Mouse (Mus musculus): ENCODE data around the gene Rbak.
A peak's percentile ranks its signal among the peaks of the same experiment; 100 is the strongest.
"Not testable (repeated sequence)": the region's sequence is repeated elsewhere in the genome, so short reads cannot be mapped to it uniquely, and the experiment has no call there.

The Rbak gene

DNA sequence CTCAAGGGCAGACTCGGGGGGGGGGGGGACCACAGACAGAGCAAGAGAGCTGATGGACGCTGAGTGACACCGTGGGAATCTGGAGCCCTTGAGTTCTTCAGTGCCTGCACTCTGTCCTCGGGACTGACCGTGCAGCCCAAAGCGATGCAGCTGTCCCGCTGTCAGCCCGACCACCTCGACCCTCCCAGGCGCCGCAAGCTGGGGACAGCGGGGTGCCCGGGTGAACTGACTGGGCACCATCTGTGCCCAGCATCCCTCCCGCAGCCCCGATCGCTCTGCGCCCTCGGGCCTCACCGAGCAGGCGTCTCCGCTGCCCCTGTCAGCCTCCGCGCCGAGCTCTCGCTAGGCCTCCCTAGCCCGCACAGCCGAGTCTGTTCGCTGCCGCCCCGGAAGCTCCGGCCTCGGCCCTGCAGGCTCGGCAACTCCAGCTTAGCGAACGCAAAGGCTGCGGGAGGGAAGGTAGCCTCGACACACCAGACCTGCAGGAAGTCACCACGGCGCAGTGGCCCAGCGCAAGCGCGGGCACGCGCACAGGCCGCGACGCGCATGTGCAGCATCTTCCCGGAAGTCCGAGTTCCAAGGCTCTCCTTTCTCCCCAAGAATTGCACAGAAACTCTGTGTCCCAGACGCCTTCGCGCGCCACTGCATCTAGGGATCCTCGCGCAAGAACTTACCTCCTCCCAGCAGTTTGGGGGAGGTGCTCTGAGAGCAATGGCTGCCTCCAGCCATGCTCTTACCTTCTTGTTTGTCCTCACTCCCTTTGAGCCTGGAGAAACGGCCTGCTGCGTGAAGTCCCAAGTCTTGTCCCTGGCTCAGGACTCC lies at the start of gene Rbak, which contains the start of gene Spdye4b:
Gene Rbak (minus strand): TSS at position 521 of the 822 bp plus-strand sequence.
Gene Spdye4b (plus strand): TSS at position 763 of the 822 bp plus-strand sequence.
- DNase-seq (ENCODE audit: low spot score), result peak; percentile 97

DNA sequence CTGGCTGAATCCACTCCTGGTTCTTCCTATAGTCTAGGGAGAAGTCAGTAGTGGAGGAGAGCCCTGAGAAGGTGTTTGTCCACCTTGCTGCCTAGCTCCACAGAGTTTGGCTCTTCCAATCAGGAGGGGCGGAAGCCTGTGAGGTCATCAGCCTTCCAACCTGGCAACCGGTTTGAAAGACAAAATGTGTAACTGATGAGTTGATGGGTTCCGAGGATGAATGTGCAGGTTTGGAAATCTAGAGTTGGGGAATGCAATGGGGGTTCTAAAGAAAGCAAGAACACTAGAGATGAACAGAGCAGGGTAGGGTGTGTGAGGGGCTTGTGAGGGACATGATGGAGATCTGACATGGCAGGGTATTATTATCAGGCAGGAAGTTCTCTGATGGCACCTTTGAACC lies 46.2 kb upstream of the Rbak start, which contains the start of gene Spdye4a:
Gene Spdye4a (minus strand): TSS at position 101 of the 400 bp plus-strand sequence.
- DNase-seq (ENCODE audit: low spot score), result no peak

DNA sequence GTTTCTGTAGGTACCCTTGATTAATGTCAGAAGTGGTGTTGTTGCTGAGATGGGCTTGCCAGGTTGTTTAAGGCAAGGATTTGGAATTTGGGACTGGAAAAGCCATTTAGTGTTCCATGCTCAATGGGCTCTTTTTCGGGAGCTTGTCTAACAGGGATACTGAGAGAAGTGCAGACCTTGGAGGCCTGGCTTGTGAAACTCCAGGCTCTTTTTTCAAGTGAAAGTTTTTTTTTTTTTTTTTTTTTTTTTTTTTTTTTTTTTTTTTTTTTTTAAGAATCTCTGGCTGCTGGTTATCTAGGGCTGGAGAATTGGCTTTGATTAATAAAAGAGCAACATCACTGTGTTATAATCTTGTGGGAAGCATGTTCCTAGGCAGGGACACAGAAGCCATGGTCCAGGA lies 41.7 kb upstream of the Rbak start:
- no peak for DNase-seq (ENCODE audit: low spot score)

DNA sequence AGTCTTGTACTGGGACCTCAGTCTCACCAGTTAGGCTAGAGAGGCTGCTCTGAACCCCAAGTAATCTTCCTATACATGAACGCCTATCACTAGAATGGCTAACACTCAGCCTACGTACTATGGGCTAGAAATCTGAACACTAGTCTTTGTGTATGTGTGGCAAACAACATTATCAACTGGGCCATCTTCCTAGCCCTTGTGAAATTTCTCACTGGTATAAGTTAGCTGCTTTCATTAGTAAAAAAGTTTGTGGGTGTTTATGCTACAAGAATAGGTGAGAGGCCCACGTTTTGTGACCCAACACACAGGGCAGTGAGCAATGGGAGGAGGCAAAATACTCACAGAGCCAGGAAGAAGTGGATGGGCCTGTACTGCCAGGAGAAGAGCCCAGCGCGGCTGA lies 40.4 kb upstream of the Rbak start:
- DNase-seq (ENCODE audit: low spot score), result no peak

DNA sequence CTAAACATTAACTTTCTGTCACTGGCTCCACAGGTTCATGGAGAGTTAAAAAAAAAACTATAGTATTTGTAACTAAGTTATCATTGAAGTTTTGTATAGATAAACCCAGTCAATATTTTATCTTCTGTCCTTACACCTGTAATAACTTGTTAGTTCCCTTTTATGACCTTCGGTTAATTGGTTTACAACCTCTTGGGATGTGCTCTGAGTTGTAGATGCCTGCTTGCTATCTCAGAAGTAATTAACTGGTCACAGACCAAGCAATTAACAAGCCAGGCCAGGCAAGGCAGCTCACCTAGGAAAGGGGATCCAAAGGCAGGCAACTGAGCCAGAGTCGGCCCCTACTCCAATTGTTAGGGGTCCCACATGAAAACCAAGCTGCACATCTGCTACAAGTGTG lies 33.3 kb upstream of the Rbak start:
- no peak for DNase-seq (ENCODE audit: low spot score)

DNA sequence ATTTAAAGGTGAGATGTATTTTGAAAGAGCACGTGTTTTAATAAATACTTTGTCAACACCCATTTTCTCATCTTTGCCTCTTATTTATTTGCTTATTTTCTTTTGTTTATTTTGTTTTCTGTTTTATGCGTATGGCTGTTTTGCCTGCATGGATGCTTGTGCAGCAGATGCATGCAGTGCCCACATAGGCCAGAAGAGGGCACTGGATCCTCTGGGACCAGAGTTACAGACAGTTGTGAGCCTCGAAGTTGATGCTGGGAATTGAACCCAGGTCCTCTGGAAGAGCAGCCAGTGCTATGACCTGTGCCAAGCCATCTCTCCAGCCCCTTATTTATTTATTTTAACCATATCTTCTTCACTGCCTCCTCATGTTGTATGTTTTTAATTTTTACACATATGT lies 24.4 kb upstream of the Rbak start:
- DNase-seq (ENCODE audit: low spot score), result no peak

DNA sequence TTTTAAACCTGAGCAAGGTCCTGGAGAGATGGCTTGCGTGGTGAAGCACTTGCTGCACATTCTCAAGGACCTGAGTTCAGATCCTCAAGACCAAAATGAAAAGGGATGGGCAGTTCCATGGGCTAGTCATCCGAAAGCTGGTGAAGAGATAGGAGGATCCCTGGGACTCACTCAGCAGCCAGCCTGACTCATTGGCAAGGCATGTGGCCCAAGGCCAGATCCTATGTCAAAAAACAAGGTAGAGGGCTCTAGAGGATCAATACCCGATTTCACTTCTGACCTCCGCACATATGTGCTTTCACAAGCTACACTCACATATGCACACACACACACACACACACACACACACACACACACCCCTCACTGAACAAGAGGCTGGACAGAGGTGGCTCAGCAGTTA lies 15.9 kb upstream of the Rbak start:
- no peak for DNase-seq (ENCODE audit: low spot score)

DNA sequence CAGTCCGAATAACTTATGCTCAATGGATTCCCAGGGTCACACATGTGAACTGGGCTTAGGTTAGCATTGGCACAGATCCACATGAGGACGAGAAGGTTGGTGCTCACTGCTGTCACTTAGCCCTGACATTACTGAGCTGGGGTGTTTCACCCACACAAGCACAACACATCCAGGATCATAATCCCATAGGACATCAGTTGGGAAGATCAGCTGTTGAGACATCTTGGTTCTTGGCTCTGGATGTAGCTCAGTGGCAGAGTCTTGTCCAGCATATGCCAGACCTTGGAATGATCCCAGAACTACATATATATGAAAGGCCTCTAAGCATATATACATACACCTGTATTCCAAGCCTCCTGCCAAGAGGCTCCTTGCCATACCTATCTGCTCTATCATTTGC lies 14.6 kb upstream of the Rbak start:
- no peak for DNase-seq (ENCODE audit: low spot score)

DNA sequence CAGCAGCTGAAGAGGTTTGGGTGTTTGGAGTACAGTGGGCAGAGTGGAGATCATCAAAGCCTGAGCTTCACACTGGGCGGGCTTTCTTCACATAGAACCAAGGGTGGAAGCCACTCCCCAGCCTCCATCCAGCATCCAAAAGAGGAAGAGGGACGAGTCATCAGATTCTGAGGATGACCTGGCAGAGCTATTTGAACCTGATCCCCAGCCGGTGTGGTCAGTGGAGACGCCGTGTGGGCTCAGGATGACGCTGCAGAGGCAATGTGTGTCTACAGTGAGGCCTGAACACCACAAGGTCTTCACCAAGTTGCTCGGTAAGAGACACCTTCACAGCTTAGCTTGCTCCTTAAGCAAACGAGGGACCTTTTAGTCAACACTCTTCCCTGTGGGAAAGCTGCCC lies 14.2 kb upstream of the Rbak start:
- DNase-seq (ENCODE audit: low spot score), result not testable (repeated sequence)

DNA sequence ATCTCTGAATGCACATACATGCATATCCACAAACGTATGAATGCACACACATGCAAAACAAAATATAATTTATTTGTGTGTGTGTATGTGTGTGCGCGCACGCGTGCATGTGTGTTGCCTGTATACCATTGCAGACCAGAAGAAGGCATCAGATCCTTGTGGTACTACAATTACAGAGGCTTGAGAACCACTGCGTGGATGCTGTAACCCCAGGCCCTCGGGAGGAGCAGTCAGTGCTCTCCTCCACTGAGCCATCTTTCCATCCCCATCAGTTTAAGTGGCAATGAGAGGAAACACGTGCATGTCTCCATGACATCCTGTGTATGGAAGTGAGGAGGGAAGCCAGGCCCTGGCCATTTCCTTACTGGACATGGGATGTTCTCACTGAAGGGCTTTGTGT lies 12.2 kb upstream of the Rbak start:
- no peak for DNase-seq (ENCODE audit: low spot score)

DNA sequence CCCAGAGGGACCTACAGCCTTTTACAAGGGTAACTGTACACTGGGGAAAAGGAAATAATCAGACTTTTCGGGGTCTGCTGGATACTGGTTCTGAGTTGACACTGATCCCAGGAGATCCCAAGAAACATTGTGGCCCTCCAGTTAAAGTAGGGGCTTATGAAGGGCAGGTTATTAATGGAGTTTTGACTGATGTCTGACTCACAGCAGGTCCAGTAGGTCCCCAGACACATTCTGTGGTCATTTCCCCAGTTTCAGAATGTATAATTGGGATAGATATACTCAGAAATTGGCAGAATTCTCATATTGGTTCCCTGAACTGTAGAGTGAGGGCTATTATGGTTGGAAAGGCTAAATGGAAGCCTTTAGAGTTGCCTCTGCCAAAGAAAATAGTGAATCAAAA lies 7.4 kb upstream of the Rbak start:
- DNase-seq (ENCODE audit: low spot score), result not testable (repeated sequence)

DNA sequence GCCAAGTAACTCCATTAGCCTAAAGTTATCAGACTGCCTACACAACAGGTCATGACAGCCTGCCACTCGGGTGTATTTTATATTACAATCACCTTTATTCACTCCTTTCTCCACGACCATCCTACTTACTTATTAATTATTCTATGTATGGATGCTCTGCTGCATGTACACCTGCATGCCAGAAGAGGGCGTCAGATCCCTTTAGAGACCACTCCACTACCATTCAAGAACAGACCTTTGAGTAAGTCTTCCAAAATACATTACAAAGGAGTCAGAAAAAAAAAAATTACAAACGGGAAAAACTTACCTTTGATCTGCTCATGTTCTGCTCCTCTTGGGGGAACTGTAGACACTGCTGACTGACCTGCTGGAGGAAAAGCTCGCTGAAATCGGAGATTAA lies 1.4 kb downstream of the Rbak start:
- peak; percentile 62 for DNase-seq (ENCODE audit: low spot score)

DNA sequence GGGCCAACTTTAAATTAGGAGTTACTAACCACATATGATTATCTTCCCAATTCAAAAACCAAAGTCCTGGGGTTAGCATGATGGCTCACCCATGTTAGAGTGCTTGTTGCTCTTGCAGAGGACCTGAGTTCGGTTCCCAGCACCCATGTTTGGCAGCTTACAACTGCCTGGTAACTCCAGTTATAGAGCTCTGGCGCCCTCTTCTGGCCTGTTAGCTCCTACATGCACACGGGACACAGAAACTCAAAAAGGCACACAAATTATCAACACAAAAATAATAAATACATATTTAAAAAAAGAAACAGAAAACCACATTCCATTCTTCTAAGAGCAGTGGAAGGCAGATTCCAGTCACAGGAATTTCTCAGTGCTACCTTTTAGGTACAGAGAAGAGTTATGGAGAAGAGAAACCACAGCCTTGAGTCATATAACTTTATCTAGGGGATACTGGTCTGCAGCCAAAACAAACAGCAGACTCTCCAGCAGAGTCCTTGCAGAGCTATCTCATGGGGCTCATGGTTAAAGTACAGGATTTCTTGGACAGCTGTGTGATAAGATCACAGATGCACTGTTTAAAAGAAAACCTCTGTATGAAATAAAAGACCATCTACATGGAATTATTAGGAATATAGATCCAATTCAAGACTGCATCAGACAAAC lies 2.9 kb downstream of the Rbak start:
- no peak for DNase-seq (ENCODE audit: low spot score)

DNA sequence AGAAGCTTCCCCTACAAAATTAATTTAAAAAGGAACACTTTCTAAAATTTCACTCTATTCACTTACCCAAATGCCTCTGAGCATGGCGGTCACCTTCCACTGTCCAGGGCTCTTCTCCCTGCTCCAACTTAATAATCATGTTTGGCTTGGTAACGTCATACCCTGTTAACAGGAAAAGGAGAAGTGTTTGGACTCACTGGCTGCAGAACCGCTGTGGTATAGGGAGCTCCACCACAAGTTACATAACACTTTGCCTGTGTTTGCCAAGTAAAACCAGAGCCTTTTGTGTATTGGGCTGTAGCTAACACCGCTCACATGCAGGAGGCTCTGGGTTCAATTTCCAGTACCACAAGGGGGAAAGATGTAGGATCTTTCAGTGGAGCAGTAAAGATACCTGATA lies 4.6 kb downstream of the Rbak start:
- no peak for DNase-seq (ENCODE audit: low spot score)

DNA sequence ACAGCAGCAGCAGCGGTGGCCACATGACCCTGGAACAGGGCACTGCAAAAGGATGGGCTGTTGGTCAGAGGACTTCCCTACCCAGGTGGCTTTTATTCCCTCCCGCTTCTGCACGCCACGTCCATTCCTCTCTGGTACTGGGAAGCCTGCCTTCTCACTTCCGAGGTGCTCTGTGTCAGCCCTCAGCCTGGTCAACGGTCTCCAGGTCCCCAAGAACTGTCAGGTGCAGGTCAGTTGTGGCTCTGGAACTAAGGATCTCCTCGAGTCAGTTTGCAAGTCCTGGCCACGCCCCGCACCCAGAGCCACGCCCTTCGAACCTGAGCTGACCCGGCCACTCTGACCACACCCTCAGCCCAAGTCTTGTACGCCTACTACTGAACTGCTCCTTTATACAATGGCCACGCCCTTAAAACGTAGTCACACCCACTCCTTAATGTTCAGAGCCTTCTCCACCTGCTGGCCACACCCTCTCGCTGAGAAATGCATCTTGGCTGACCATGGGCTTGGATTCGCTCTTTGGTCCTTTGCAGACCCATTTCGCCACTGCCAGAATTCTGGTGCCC lies 15.0 kb downstream of the Rbak start:
- DNase-seq (ENCODE audit: low spot score), result peak; percentile 71

DNA sequence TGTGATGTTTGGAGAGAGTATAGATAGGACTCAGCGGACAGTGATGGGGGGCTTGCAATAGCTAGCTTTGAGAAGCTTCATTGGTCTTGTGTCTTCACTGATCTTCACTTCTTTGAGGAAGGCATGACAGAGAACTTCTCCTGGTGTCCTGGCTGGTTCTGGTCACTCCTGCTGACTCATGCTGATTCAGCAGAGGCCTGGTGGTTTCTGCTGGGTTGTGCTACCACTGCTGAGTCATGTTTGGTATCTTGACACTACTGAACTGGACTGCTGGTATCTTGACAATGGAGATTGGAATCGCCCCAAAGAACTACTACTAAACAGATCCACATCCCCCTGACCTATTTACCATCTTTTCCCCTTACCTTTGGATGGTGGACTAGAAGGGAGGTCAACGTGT lies 25.0 kb downstream of the Rbak start:
- no peak for DNase-seq (ENCODE audit: low spot score)

DNA sequence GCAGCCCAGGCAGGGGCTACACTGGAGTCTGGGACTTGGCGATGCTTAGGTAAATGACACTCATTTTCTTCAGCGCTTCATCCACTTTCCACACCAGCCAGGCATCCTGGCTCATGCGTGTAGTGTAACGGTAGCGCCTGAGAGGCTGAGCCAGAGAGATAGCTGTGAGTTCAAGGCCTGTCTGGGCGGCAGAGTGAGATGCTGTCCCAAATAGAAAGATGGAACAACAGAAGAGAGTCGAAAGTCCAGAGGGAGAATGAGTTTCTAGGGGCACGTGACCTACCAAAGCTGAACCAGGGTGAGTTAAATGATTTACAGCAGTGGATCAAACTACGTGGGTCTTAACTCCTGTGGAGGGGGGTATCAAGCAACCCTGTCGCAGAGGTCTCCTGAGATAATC lies 26.8 kb downstream of the Rbak start:
- DNase-seq (ENCODE audit: low spot score), result no peak

DNA sequence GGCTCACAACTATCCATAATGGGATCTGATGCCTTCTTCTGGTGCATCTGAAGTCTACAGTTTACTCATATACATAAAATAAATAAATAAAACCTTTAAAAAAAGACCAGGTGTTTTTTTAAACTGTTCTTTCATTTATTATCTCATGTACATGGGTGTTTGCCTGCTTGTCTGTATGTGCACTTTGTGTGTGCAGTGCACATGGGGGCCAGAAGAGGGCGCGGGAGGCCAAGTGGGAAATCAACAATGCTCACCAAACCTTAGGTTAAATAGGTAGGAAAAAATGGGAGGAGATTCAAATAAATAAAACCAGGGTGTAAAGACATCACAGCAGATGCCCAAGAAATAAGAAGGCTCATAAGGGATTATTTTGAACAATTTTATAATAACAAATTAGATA lies 30.5 kb downstream of the Rbak start:
- DNase-seq (ENCODE audit: low spot score), result no peak

DNA sequence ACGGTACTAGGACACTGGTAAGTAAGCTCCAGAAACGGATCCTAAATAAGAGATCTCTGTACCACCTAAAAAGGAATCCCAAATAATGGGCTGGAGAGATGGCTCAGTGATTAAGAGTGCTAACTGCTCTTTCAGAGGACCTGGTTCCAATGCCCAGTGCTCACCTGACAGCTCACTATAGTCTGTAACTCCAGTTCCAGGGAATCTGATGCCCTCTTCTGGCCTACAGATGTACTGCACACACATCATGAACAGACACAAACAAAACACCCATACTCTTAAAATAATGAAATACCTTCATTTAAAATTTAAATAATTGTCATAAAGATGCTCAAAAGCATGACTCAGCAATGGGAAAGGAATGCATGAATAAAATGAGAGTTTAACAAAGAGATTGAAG lies 31.0 kb downstream of the Rbak start:
- no peak for DNase-seq (ENCODE audit: low spot score)

DNA sequence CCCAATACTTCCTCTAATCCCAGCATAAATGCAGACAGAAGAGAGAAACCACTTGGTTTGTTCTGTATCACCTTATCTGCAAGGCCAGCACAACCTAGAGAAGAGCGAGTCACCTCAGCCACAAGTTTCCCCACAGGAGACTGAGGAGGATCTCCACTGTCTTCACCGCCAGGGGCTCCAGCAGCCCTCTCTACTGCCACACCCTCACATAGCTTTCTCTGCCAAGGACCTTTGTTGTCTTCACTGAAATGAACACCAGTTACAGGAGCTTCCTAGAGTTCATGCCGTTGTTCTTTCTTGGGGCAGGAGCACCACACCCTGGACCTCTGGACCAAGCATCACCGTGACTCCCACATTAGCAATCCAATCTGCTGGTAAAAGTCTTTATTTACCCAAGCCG lies 31.9 kb downstream of the Rbak start:
- no peak for DNase-seq (ENCODE audit: low spot score)

DNA sequence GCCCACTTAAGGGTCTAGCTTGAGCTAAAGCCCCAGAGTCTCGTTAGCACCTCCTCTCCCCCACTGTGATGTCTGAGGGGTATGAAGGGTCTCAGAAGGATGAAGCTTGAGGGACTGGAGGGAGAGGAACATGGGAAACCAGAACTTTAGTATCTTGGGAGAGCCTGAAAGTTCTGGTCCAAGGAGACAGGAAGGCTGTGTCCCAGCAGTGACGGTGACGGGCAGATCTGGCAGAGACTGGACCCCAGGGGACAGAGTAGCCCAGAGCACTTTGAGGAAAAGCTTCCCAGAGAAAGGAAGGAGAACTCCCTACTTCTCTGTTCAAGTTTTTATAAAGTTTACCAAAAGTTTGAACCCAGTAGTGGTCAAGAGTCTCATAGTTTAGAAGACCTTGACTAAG lies 33.1 kb downstream of the Rbak start, which contains the start of gene Olfr718-ps1:
Gene Olfr718-ps1 (minus strand): TSS at position 101 of the 400 bp plus-strand sequence.
- DNase-seq (ENCODE audit: low spot score), result no peak

DNA sequence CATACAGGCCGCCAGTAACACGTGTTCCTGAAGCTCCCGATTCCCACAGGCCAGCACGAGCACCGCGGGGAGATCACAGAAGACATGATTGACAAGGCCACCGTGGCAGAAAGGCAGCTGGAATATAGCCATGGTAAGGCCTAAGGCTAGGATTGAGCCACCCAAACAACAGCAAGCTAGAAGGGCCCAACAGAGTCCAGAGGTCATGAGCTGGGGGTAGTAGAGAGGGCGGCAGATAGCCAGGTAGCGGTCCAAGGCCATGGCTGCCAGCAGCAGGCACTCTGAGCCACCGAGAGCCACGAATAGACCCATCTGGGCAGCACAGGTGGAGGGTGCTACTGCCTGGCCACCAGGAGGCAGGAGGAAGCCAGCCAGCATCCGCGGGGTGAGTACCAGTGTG lies 43.0 kb downstream of the Rbak start:
- DNase-seq (ENCODE audit: low spot score), result no peak

DNA sequence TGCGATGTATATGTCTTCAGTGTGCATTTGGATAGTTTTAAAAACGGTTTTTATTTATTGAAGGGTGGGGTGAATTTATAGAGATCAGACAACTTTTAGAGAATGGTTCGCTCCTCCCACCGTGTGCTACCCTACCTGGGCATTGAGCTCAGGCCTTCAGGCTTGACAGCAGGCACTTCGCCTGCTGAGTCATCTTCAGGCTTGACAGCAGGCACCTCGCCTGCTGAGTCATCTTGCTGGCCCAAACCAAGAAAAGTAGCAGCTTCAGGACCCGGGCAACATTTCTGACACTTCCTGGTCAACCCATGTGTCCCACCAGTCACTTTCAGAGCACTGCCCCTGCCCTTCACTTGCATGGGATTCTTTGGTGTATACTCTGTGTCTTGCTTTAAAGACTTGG lies 45.5 kb downstream of the Rbak start:
- no peak for DNase-seq (ENCODE audit: low spot score)

All from embryo, embryonic 10 days (tissue).